ENCODE assay signal across 1 mouse cellular context in the genomic region with DNA sequence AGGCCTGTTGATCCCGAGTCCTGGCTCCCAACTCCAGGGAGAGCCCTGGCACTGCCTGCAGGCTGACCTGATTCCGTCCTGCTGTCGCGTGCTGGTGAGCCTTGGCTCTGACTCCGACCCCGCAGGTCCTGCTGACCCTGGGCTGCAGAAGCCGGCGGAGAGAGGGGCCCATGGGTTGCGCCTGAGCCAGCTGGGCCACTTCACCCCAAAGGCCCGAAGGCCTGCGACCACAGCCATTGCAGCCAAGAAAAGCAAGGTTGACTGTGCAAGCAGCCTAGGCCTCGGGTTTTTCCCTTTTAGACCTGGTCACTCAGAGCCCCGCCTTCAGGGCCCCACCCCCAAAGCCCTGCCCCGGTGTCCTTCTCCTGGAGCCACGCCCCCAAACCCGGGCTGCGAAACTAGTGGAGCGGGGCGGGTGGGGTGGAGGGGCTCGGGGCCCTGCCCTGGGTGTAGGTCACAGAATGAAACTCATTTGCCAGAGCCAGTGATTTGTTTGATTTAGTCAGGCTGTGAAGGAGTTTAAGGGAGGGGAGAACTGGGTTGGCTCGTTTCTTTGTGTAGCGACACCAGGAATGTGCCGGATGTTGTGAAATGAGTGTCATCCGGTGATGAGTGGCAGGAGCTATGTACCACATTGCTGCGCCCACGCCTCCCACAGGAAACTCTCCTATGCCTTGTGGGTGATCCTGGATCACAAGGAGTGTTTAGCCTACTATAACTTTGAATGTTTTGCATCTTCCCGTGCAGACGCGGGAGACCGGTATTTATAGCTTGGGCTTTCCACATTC.
A peak's percentile ranks its signal among the peaks of the same experiment; 100 is the strongest.
TF ChIP-seq lines count a peak whose summit lies in the region.

A gene (minus strand): TSS at position 310 of the 788 bp plus-strand sequence.

TF ChIP-seq in CH12.LX, 34 proteins besides CTCF, POLR2A, EP300 and RAD21 (continued from another document):
- TF ChIP-seq USF1 (IDR thresholded peaks at IDR 0.05; ENCODE audit: low read depth, low read length) (no peak), HCFC1 (IDR thresholded peaks at IDR 0.05; ENCODE audit: low read depth, low read length) (peak; percentile 42; the same call in 1 of the 2 replicates), MAFK (IDR thresholded peaks at IDR 0.05; ENCODE audit: insufficient replicate concordance, low read length) (no peak), IRF4 (IDR thresholded peaks at IDR 0.05; ENCODE audit: low read depth, low read length) (peak; percentile 85), SIN3A (IDR thresholded peaks at IDR 0.05; ENCODE audit: low read length) (peak; percentile 75; the same call in 1 of the 2 replicates), RCOR1 (conservative IDR thresholded peaks at IDR 0.05; ENCODE audit: low read depth, low read length) (no peak), E2F4 (IDR thresholded peaks at IDR 0.05; ENCODE audit: insufficient replicate concordance, low read depth, low read length) (no peak), MXI1 (IDR thresholded peaks at IDR 0.05; ENCODE audit: low read depth, low read length) (peak; percentile 36; the same call in 1 of the 2 replicates), MYC (IDR thresholded peaks at IDR 0.05; ENCODE audit: low read depth, low read length) (peak; percentile 68; the same call in 1 of the 2 replicates), BHLHE40 (IDR thresholded peaks at IDR 0.05; ENCODE audit: low read depth, low read length) (peak; percentile 76), JUND (conservative IDR thresholded peaks at IDR 0.05; ENCODE audit: low read depth, low read length) (peak; percentile 75), TBP (conservative IDR thresholded peaks at IDR 0.05; ENCODE audit: low read depth, low read length) (peak; percentile 80), CHD2 (IDR thresholded peaks at IDR 0.05; ENCODE audit: low read length) (peak; percentile 9; the same call in 1 of the 2 replicates), USF2 (conservative IDR thresholded peaks at IDR 0.05; ENCODE audit: low read depth, low read length) (no peak), ELF1 (IDR thresholded peaks at IDR 0.05; ENCODE audit: low read depth, low read length) (no peak), ETS1 (conservative IDR thresholded peaks at IDR 0.05; ENCODE audit: low read depth, low read length) (peak; percentile 25)
